8 mouse cellular contexts compared by ENCODE assay signal in genomic region chr11:72570319-72570979, GRCm38 (mm10). TPM values are rescaled to one million over a fixed set of nuclear protein-coding genes. Genes with fewer than 3 reads are reported as not detected.
DNase-seq lines count a peak whose midpoint lies in the region; ATAC-seq and TF ChIP-seq lines count a peak whose summit lies in the region.

No protein-coding gene starts in this region.

- ATAC-seq in kidney, embryonic 14.5 days (ENCODE audit: low FRiP score, low TSS enrichment): peak; percentile 65
- ATAC-seq in limb, embryonic 15.5 days (ENCODE audit: insufficient number of reproducible peaks, low FRiP score, low TSS enrichment, low read depth): no peak
- ATAC-seq in midbrain, postnatal 0 days (ENCODE audit: low FRiP score): peak; percentile 76

- H3K9ac ChIP-seq in kidney, embryonic 14.5 days (ENCODE audit: low read depth, low read length): no peak overlapping the region
- no peak overlapping the region for H3K9ac ChIP-seq in limb, embryonic 15.5 days
- no peak overlapping the region for H3K9ac ChIP-seq in midbrain, postnatal 0 days (replicated peaks; ENCODE audit: low read length, poor library complexity, severe bottlenecking)

- no peaks in the 10 kb centered on the region for H3K27me3 ChIP-seq in C2C12 (ENCODE audit: control insufficient read depth, insufficient read depth, insufficient read length)
- peaks cover 15% of the 10 kb centered on the region; the same call in 1 of the 2 replicates for H3K27me3 ChIP-seq in heart, embryonic 10.5 days (ENCODE audit: insufficient read depth, poor library complexity, severe bottlenecking)
- H3K27me3 ChIP-seq in kidney, embryonic 14.5 days (ENCODE audit: control insufficient read depth, insufficient read depth, low read length): no peaks in the 10 kb centered on the region
- no peaks in the 10 kb centered on the region for H3K27me3 ChIP-seq in limb, embryonic 15.5 days
- no peaks in the 10 kb centered on the region for H3K27me3 ChIP-seq in midbrain, postnatal 0 days (ENCODE audit: insufficient read depth, low read length)

- H3ac ChIP-seq in C2C12 (ENCODE audit: control insufficient read depth, insufficient read length, low read depth): peak overlapping the region; percentile 40

- no peak for TF ChIP-seq POLR2A in embryonic fibroblast, embryonic 13.5 days (IDR thresholded peaks at IDR 0.05; ENCODE audit: low read depth, low read length)

- H3K4me1 ChIP-seq in embryonic fibroblast, embryonic 13.5 days (ENCODE audit: control insufficient read depth, insufficient read depth, low read length): no peaks in the 10 kb centered on the region
- H3K4me1 ChIP-seq in heart, embryonic 10.5 days: peaks cover 13% of the 10 kb centered on the region
- H3K4me1 ChIP-seq in kidney, embryonic 14.5 days (ENCODE audit: control insufficient read depth, insufficient read depth, low read length): peaks cover 8% of the 10 kb centered on the region; the same call in 1 of the 2 replicates
- H3K4me1 ChIP-seq in limb, embryonic 15.5 days: peaks cover 5% of the 10 kb centered on the region; the same call in 1 of the 2 replicates
- H3K4me1 ChIP-seq in midbrain, postnatal 0 days (ENCODE audit: insufficient read depth, low read length): no peaks in the 10 kb centered on the region

- 6% methylated on average over 18 of the region's 18 CpGs for WGBS in heart, embryonic 10.5 days
- 4% methylated on average over 18 of the region's 18 CpGs for WGBS in kidney, embryonic 14.5 days
- whole genome bisulfite sequencing in limb, embryonic 15.5 days: 5% methylated on average over 18 of the region's 18 CpGs
- WGBS in midbrain, postnatal 0 days: 3% methylated on average over 18 of the region's 18 CpGs

- H3K36me3 ChIP-seq in C2C12 (ENCODE audit: control insufficient read depth, insufficient read depth): no peaks in the 10 kb centered on the region
- H3K36me3 ChIP-seq in heart, embryonic 10.5 days: no peaks in the 10 kb centered on the region
- no peaks in the 10 kb centered on the region for H3K36me3 ChIP-seq in kidney, embryonic 14.5 days (ENCODE audit: control insufficient read depth, insufficient read depth, low read length)
- no peaks in the 10 kb centered on the region for H3K36me3 ChIP-seq in limb, embryonic 15.5 days
- H3K36me3 ChIP-seq in midbrain, postnatal 0 days (ENCODE audit: insufficient read depth, low read length): no peaks in the 10 kb centered on the region

- no peaks in the 10 kb centered on the region for H3K79me3 ChIP-seq in C2C12 (ENCODE audit: low read depth)

- DNase-seq in brain, adult 2 months (ENCODE audit: low read depth, low spot score): peak; percentile 92
- DNase-seq in heart, embryonic 10.5 days (ENCODE audit: low spot score): peak; percentile 87
- peak; percentile 93 for DNase-seq in midbrain, postnatal 0 days (ENCODE audit: low spot score)
- DNase-seq in spleen, postnatal 10 days (ENCODE audit: low spot score in 2 of 2): peak; percentile 69 to 86

- no peaks in the 10 kb centered on the region for H3K79me2 ChIP-seq in C2C12 (ENCODE audit: control insufficient read depth, insufficient read depth)

- H3K9me3 ChIP-seq in heart, embryonic 10.5 days: no peaks in the 10 kb centered on the region
- H3K9me3 ChIP-seq in kidney, embryonic 14.5 days (ENCODE audit: control insufficient read depth, low read length): no peaks in the 10 kb centered on the region
- H3K9me3 ChIP-seq in limb, embryonic 15.5 days: no peaks in the 10 kb centered on the region
- H3K9me3 ChIP-seq in midbrain, postnatal 0 days (ENCODE audit: low read length): no peaks in the 10 kb centered on the region

- peak overlapping the region; percentile 26; the same call in 1 of the 2 replicates for H3K4me2 ChIP-seq in kidney, embryonic 14.5 days (replicated peaks; ENCODE audit: low read depth, low read length)
- peak overlapping the region; percentile 33 for H3K4me2 ChIP-seq in limb, embryonic 15.5 days
- H3K4me2 ChIP-seq in midbrain, postnatal 0 days (ENCODE audit: low read depth, low read length, poor library complexity, severe bottlenecking): peak overlapping the region; percentile 45

- no peak overlapping the region for H3K27ac ChIP-seq in embryonic fibroblast, embryonic 13.5 days (ENCODE audit: insufficient read depth, low read length)
- no peak overlapping the region for H3K27ac ChIP-seq in heart, embryonic 10.5 days
- H3K27ac ChIP-seq in kidney, embryonic 14.5 days (ENCODE audit: low read depth, low read length): no peak overlapping the region
- no peak overlapping the region for H3K27ac ChIP-seq in limb, embryonic 15.5 days
- H3K27ac ChIP-seq in midbrain, postnatal 0 days (ENCODE audit: low read depth, low read length): no peak overlapping the region

- TF ChIP-seq CTCF in C2C12 (IDR thresholded peaks at IDR 0.05; ENCODE audit: control insufficient read depth, insufficient read depth, insufficient read length): peak; percentile 30
- 0 out of 2 replicates have a peak, but pooled peaks have one; percentile 18 for TF ChIP-seq CTCF in embryonic fibroblast, embryonic 13.5 days (IDR thresholded peaks at IDR 0.05; ENCODE audit: borderline replicate concordance, insufficient read depth, low read length)
- TF ChIP-seq CTCF in midbrain, postnatal 0 days (IDR thresholded peaks at IDR 0.05): peak; percentile 90

- no peak overlapping the region for H3K4me3 ChIP-seq in C2C12 (ENCODE audit: insufficient read depth, poor library complexity, severe bottlenecking)
- H3K4me3 ChIP-seq in embryonic fibroblast, embryonic 13.5 days (ENCODE audit: insufficient read depth, low read length): peak overlapping the region; percentile 14; the same call in 1 of the 2 replicates
- H3K4me3 ChIP-seq in heart, embryonic 10.5 days: peak overlapping the region; percentile 32
- 0 out of 2 replicates have a peak overlapping the region, but pooled peaks have one; percentile 2 for H3K4me3 ChIP-seq in kidney, embryonic 14.5 days (ENCODE audit: low read length)
- H3K4me3 ChIP-seq in limb, embryonic 15.5 days: peak overlapping the region; percentile 19; the same call in 1 of the 2 replicates
- H3K4me3 ChIP-seq in midbrain, postnatal 0 days (ENCODE audit: low read depth, low read length): peak overlapping the region; percentile 26

TF ChIP-seq in C2C12, 6 proteins besides CTCF, POLR2A, EP300 and RAD21:
- TF ChIP-seq FOSL1 (IDR thresholded peaks at IDR 0.05; ENCODE audit: insufficient read depth, low read length, poor library complexity, severe bottlenecking): no peak
- no peak for TF ChIP-seq MYOD1 (IDR thresholded peaks at IDR 0.05; ENCODE audit: control insufficient read depth, insufficient read length, low read depth)
- no peak for TF ChIP-seq MAX (IDR thresholded peaks at IDR 0.05)
- TF ChIP-seq USF1 (IDR thresholded peaks at IDR 0.05; ENCODE audit: low read depth): no peak
- TF ChIP-seq MYOG (IDR thresholded peaks at IDR 0.05; ENCODE audit: control insufficient read depth, extremely low read depth, insufficient read length): no peak
- no peak for TF ChIP-seq CEBPB (IDR thresholded peaks at IDR 0.05; ENCODE audit: low read depth)

RNA-seq across cellular contexts. Expression of gene Spns3, which starts 20.1 kb away (rescaled TPM):
- polyA plus RNA-seq in C2C12 (2012; fragmentation: generic; extraction: Trizol): not detected
- polyA plus RNA-seq in embryonic fibroblast, embryonic 13.5 days (2011; ENCODE audit: insufficient read length, low read depth, missing spikeins): not detected in 2 replicates
- polyA plus RNA-seq in heart, embryonic 10.5 days (2016; fragmentation: Nextera tagmentation; extraction: Ambion mirVana): 0.11 and 0.28 TPM in 2 replicates
- 0.20 and 0.29 TPM in 2 replicates for polyA plus RNA-seq in kidney, embryonic 14.5 days (2014; fragmentation: Nextera tagmentation; extraction: Ambion mirVana)
- polyA plus RNA-seq in limb, embryonic 15.5 days (2015; fragmentation: Nextera tagmentation; extraction: Ambion mirVana): 0.88 and 0.97 TPM in 2 replicates
- total RNA-seq in midbrain, postnatal 0 days (2014; rRNA removed): 0.22 and 0.24 TPM in 2 replicates
- not detected in 2 replicates for polyA plus RNA-seq in midbrain, postnatal 0 days (2015; fragmentation: Nextera tagmentation; extraction: Ambion mirVana)

RNA-seq across cellular contexts. Expression of gene Ube2g1, which starts 36.6 kb away (rescaled TPM):
- 8.1 TPM for polyA plus RNA-seq in C2C12 (2012; fragmentation: generic; extraction: Trizol)
- 37.4 and 44.0 TPM in 2 replicates for polyA plus RNA-seq in embryonic fibroblast, embryonic 13.5 days (2011; ENCODE audit: insufficient read length, low read depth, missing spikeins)
- 61.6 and 70.1 TPM in 2 replicates for polyA plus RNA-seq in heart, embryonic 10.5 days (2016; fragmentation: Nextera tagmentation; extraction: Ambion mirVana)
- 68.1 and 82.1 TPM in 2 replicates for polyA plus RNA-seq in kidney, embryonic 14.5 days (2014; fragmentation: Nextera tagmentation; extraction: Ambion mirVana)
- 63.3 and 65.7 TPM in 2 replicates for polyA plus RNA-seq in limb, embryonic 15.5 days (2015; fragmentation: Nextera tagmentation; extraction: Ambion mirVana)
- 44.2 and 46.0 TPM in 2 replicates for total RNA-seq in midbrain, postnatal 0 days (2014; rRNA removed)
- polyA plus RNA-seq in midbrain, postnatal 0 days (2015; fragmentation: Nextera tagmentation; extraction: Ambion mirVana): 57.3 and 64.5 TPM in 2 replicates

Comparison
In these comparisons a context has a peak if more than half of its experiments do, and no peak if none do; other contexts are left out.
1. CTCF ChIP-seq: peak in every context shown above with its lines; median percentile 90 in midbrain, postnatal 0 days; 30 in C2C12; 18 in embryonic fibroblast, embryonic 13.5 days.